Mouse (Mus musculus) spleen, adult 2 months (tissue): ENCODE results near the gene Ccdc122.

Experiments used
- CTCF ChIP-seq: fragments of 200-500 bp; IDR thresholded peaks from 2 replicates; pipeline ENCODE4 v1.5.1; 2011; ENCODE audit warnings: mild to moderate bottlenecking, inconsistent platforms; ENCODE audit not compliant: insufficient read depth, insufficient read length, insufficient replicate concordance; ENCODE audit errors: extremely low read depth
- POLR2A ChIP-seq: fragments of 200-500 bp; IDR thresholded peaks from 2 replicates; pipeline ENCODE4 v1.6.1; 2011; ENCODE audit warnings: low read depth, low read length, inconsistent platforms

- TF ChIP-seq CTCF (no peak), POLR2A (no peak)
Measured at GRCm38 (mm10) chr14:77081248-77081647, 44.7 kb downstream of the Ccdc122 start.
